Mouse (Mus musculus) layer of hippocampus, adult 11-12 months (tissue): ENCODE results near the gene Syt16.
A peak's percentile ranks its signal among the peaks of the same experiment; 100 is the strongest.

Experiments used
- DNase-seq: peaks from one replicate; pipeline ENCODE4 v3.0.0; 2022; ENCODE audit warnings: low spot score

Gene Syt16

GRCm38 (mm10) chr12:73997297-73998127 is at the start of gene Syt16:
Syt16 (plus strand) TSS chr12:73997661.
- DNase-seq = peak; percentile 42

DNA sequence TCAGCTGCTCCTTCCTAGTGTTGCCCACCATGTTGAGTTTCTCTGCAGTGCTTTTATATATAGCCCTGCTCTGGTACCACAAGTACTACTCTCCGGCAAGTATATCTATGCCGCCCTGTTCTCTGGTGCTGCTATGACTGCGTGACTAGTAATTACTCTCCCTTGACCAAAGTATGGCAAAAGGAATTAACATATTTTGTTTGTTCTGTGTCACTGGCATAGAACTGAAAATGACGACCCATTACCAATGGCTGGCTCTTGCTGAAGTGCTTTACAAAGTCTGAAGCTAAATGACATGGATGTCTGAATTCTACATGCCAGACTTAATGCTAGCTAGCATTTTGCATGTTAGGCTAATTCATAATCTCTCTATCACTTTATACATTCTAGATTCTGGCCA is 49.0 kb upstream of the Syt16 start:
- no peak for DNase-seq

DNA sequence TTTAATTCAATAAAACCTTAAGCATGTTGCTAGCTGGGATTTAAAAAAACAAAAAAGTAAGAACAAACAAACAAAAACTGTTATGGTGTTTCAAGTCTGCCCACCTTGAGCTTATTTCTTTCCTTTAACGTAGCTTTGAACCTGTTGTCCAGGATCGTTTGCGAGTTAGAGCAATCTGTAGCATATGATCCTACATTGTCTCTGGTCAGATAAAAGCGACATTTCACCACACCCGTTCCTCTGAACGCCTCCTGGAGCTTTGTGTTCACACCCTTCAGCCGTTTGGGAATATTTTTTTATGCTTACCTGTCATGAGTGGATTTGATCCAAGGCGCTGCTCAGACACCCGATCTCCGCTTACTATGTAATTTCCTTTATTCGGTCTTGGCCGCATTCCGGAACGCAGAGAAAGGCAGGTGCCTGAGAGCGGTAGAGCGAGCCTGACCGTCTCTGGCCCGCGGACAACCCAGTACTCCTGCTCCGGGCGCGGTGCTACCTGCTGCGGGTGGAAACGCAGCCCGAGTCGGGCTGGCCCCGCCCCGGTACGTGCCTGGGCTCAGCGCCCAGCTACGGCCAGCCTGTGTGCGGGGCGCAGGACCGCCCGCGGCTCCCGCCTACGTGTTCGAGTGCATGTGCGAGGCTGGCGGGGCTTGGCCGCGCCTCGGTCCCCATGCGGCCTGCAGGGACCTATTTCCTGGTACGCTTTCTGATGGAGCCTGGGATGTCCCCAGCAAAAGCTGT is 48.0 kb upstream of the Syt16 start:
- DNase-seq = no peak

GRCm38 (mm10) chr12:73952879-73953278 is 44.6 kb upstream of the Syt16 start:
- no peak for DNase-seq

DNA sequence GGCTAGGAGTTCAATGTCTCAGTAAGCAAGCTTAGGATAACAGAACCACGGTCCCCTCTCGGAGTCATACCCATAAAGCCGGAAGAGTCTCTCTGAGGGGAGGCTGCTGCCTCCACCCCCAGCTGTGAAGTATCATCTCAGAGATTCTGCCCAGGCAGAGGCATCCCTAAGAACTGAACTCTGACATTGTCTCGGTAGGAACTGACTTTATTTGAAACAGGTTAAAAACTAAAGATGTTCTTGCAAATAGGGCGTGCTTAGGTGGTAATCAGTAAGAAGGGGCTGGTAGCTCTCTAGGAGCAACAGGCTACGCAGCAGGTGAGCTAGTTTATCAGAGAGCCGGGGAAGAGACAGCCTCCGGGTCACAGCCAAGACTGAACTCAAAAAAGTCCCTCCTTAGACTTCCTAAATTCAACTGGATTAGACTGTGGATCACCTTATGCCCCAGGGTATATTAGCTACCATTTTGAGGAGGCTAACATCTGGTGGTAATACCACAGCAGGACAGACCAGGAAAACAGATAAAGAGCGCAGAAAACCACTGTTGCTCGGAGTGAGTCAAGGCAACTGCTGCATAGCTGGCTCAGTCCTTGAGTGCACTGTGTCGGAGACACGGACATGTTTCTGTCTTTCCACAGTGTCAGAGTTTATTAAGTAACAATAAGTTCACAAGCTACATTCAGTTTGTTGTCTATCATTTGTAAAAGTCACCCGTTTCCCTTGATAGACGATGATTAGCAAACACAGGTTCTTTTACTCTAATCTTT is 43.9 kb upstream of the Syt16 start:
- DNase-seq = no peak

DNA sequence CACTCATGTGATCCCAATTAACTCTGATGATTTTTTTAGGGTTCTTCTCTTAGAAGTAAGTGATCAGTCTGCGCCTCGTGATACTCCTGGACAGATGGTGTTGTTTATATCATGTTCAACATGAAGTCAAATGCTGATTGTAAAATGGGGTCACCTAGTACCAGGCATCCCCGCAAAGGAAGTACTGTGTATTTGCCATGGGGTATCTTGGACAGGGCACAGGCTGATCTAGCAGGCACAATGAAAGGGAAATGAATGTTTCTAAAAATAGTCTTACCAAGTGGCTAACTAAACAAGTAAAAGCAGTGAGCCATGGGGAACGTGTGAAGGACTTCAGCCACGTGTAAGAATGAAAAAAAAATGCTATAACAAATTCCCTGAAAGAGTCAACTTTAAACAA is 42.7 kb upstream of the Syt16 start:
- no peak for DNase-seq

DNA sequence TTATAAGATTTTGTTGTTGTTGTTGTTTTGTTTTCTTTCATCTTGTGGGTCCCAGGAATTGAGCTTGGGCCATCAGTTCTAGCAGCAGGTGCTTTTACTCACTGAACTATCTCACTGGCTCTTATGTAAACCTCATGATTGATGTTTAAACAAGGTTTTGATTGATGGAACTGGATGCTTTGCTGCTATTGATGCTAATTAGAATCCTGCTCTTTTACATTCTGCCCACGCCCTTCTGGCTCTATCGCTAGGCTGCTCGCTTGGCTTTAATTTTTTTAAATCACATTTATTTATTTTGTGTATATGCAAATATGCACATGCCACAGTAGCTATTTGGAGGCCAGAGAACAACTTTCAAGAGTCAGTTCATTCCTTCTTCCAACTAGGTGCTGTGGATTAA is 39.8 kb upstream of the Syt16 start:
- DNase-seq = peak; percentile 71

DNA sequence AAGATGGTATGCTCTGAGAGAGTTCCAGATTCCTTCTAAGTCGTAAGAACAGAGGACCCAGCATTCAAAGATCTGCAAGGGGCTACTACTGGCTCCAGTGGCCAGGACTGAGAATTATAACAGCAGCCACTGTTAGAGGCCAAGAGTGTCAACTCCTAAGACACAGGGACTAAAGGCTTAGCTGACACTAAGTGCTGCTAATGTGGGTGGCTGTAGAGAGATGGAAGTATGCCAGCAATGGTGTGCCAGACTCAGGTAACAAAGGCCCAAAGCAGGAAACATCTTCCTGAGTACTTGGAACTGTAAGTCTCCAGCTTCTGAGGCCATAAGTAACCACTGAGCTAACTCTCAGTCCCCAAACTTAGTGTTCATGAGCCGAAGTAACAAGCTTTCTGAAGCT is 38.6 kb upstream of the Syt16 start:
- DNase-seq = no peak

DNA sequence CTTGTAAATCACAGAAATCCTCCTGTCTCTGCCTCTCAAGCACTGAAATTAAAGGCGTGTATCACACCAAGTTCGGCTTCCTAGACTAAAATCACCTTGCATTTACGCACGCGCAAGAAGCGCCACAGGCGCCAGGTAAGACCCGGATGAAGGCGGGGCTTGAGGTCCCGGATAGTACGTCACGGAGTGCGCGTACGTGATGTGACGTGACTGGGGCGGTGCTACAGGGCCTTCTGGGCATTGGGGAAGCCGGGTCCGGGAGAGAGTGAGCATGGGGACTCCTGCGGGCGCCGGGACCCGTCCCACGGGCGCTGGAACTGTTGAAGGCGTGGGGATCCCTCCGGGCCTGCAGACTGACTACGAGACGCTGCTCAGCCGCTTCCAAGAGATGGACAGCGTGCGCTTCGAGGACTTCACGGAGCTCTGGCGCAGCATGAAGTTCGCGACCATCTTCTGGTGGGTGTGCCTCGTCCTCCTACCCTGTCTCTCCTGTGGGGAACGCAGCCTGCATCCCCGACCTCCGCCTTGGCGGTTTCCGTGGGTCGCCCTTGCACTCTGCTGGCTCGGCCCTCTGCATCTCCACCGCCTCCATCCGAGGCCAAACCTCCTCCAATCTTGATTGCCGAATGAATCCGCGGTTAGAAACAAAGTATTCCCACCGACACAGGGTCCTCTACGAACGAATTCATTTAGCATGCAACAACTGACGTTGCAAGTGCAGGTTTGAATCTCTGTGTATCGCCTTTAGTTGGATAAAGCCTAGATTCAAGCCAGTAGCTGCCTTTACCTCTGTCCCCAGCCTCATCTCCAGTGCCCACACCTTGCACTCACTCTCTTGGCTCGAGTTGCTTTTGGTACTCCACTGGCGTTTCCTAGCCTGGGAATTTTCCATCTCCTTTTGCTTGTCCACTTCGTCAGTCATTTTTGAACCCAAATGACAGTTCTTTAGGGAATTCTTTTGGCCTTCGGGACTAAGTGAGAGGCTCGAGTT is 32.9 kb upstream of the Syt16 start, which contains the start of gene Snapc1:
Gene Snapc1, plus strand, starts transcription at position 191 of the 991 bp plus-strand sequence.
- DNase-seq = peak; percentile 99

DNA sequence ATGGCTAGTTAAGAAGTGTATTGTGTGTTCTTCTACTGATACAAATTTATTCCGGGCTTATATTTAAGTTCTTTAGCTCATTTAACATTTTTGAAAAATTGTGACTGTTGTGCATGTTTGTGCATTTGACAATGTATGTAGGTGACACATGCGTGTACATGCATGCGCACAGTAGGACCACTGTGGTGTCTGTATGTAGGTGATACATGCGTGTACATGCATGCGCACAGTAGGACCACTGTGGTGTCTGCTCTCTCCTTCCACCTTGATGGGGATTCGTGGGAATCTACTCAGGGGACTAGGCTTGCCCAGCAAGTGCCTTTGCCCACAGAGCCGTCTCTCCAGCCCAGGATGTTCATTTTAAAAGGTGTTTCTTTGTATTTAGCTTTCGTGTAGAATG is 28.3 kb upstream of the Syt16 start:
- DNase-seq = no peak

- no peak for DNase-seq
Observed at GRCm38 (mm10) chr12:73974584-73974983, 22.9 kb upstream of the Syt16 start.

GRCm38 (mm10) chr12:73978144-73978543 is 19.3 kb upstream of the Syt16 start:
- DNase-seq = no peak

GRCm38 (mm10) chr12:73979667-73980066 is 17.8 kb upstream of the Syt16 start:
- no peak for DNase-seq

DNA sequence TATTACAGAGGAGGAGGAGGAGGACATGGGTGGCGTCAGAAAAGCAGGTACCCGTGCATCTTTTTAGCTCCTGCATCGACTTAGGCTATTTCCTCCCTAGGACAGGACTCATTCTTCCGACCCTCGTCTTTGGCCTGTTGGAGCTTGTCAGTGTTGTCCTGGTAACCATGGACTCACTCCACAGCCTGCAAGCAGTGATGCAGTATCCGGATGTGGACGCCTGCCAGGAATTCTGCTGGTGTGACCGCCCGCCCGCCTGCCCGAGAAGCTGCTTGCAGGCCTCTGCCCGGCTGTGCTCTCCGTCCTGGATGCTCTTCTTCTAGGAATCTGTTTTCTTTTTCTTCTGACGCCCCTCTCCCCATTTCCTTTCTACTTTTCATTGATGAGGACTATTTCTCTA is 14.9 kb upstream of the Syt16 start:
- peak; percentile 70 for DNase-seq

DNA sequence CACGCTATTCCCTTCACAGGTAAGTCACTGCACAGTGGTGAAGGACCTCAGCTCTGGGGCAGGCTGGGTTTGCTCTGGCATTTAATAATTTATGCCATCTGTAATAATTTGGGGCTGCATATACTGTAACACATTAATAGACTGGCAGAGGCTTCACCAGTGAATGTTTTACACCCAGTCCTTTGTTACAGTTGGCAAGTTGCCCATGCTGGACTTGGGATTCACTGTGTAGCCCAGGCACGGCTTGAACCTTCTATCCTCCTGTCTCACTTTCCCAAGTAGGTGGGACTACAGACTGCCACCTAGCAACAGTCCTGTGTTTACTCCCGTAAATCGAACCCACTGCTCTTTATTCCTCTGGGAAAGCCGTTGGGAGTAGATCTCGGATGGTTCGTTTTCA is 11.2 kb upstream of the Syt16 start:
- no peak for DNase-seq

- DNase-seq = no peak
Observed at GRCm38 (mm10) chr12:73988393-73989008, 9.0 kb upstream of the Syt16 start.

GRCm38 (mm10) chr12:73989594-73989993 is 7.9 kb upstream of the Syt16 start:
- peak; percentile 38 for DNase-seq

GRCm38 (mm10) chr12:73996906-73997296 is 560 bp upstream of the Syt16 start:
- peak; percentile 40 for DNase-seq

GRCm38 (mm10) chr12:73998128-73998456 is 631 bp downstream of the Syt16 start:
- DNase-seq = no peak

- no peak for DNase-seq
Observed at GRCm38 (mm10) chr12:74002449-74002848, 5.0 kb downstream of the Syt16 start.

GRCm38 (mm10) chr12:74009448-74009911 is 12.0 kb downstream of the Syt16 start:
- DNase-seq = peak; percentile 31
